Mouse (Mus musculus) lung, postnatal 36 days (tissue): ENCODE measurements around the gene Mlph.

Experiments
- DNase-seq: peaks from one replicate; pipeline ENCODE4 v3.0.0; 2022; ENCODE audit warnings: mixed read lengths

The Mlph gene

DNA sequence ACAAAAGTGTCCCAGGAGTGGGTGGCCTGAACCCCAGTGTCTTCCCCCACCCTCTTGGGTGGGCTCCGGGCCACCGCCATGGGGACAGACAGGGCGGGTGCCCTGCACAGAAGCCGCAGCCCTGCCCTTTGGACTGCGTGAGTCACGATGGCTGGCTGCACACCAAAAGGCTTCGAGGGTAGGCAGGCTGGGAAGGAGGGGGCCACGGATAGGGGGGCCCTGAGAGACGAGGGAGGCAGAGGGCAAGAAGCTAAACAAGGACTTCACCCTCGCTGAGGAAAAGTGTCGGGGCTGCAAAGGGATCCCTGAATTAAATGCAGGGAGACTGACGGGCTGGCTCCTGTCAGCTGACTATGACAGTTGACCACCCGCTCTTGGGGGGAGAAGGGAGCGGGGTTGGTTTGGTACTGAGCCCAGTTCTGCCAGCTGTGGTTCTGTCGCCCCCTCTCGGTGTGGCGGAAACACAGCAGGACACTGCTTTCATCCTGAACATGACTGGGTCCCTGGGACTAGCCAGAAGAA is 5.2 kb upstream of the Mlph start:
- peak; percentile 66 for DNase-seq

DNA sequence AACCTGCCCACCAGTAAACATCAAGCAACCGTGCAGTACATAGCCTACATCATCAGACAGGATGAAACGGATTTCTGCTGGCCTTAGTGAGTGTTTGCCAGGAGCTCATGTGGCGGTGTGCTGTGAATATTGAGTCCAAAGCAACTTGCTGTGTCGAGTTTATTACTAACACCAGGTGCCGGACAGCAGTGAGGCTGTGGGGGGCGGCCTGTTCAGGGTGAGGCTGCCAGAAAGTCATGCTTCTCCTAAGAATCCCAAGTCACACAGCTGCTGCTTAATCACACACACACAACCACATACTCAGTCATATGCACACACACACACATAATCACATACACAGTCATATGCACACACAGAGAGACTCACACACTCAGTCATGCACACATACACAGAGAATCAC is 1.7 kb upstream of the Mlph start:
- no peak for DNase-seq

DNA sequence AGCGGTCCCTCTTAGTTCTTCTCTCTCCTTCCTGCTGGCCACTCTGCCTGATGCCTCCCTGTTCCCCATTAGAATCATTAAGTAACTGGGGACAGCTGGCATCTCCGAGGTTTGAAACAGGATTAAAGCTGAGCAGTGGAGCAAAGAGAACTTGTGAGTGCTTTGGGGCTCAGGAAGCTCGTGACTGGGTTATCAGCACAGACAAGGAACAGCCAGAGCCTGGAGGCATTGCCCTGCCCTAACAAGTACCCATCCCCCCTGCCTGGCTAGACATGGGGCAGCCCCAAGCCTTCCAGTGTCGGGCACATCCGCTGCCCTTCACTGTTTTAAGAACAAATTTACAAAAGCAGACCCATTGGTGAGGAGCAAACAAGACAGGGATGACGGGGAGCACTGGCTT is 2.6 kb downstream of the Mlph start:
- no peak for DNase-seq

DNA sequence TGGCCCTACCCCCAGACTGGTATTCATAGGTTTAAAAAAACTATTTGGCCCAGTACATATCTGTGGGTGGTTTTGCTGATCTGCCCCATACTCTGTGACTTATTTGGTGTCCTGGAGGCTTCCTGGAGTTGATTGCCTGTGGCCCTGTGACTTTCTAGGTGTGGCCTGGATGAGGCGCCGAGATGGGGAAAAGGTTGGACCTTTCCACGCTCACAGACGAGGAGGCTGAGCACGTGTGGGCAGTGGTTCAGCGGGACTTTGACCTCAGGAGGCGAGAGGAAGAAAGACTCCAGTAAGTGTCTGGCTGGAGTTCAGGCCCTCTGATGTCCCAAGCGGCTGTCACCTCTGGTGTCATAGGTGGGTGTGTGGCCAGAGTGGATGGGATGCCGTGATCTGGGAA is 6.8 kb downstream of the Mlph start:
- DNase-seq = no peak

DNA sequence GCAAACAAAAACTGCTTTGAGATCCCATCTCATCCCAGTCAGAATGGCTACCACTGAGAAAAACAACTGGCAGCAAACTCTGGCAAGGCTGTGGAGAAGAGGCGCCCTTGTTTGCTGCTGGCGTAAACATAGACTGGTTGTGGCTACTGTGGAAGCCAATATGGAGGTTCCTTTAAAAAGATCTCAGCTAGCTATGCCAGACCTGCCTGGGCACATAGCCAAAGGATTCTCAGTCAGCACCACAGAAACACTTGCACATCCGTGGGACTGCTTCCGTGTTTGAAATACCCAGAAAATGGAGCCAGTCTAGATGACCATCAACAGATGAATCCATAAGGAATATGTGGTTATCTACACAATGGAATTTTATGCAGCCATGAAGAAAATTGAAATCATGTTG is 11.1 kb downstream of the Mlph start:
- peak; percentile 44 for DNase-seq

DNA sequence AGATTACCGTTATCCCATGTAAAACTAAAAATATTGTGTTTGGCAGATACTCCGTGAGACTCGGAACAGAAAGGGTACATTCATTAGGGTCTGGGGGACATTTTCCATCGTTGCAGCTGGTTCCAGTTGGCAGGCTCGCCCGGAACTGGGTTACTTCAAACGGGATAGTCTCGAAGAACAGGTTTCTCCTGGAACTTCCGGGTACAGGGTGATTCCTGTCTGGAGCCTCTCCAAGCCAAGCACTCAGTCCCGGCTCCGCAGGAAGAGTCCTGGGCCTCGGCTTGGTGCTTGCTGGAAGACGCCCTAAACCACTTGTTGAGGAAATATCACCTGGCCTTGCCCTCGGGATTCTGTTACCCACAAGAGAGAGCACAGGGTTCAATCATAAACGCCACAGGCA is 12.4 kb downstream of the Mlph start:
- DNase-seq = peak; percentile 83

DNA sequence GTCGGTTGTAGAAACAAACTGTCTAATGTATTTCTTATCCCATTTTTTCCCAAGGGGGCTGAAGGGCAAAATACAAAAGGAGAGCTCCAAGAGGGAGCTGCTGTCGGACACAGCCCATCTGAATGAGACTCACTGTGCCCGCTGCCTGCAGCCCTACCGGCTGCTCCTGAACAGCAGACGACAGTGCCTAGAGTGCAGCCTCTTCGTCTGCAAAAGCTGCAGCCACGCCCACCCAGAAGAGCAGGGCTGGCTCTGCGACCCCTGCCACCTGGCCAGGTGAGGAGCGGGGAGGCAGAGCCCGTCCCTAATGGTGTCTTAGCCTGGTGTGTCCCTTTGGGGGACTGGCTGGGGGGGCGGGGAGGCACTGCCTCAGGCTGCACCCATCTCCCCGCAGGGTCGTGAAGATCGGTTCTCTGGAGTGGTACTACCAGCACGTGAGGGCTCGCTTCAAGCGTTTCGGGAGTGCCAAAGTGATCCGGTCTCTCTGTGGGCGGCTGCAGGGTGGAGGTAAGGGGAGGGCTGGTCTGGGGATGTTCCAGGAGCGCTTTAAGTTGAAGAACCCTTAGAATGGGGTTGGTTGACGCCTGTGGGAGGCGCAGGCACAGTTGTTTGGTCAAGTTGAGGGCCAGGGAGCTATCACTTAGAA is 13.2 kb downstream of the Mlph start:
- no peak for DNase-seq

DNA sequence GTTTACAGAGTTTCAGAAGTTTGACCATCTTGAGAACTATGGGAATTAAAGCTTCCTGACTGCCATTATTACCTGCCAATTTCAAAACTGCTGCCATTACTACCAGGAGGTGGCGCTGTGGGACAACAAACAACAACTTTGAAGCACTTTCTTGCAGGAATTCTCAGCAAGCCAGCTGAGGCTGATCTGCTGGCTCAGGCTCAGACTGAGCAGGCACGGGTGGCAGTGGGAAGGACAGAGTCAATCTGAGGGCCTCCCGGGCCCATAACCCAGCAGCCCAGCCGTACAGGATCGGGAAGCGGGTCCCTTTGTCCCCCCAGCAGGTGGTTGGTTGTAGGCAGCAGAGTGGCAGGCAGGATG is 13.7 kb downstream of the Mlph start:
- peak; percentile 95 for DNase-seq

DNA sequence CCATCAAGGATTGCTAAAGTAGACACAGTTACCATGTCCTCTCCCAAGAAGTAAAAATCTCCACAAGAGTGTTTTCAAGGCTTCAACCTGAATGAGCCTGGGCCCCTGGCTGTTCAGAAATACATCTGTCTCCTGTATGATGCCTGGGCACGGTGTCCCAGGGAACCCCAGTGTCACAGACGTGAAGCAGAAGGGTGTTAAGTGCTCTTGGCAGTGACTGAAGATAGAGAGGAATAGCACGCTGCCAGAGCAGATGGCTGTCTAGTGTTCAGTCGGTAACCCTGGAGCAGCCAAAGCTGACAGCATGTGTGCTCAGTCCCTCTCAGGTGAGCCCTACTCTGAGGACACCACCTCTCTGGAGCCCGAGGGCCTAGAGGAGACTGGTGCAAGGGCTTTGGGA is 18.1 kb downstream of the Mlph start:
- DNase-seq = no peak

DNA sequence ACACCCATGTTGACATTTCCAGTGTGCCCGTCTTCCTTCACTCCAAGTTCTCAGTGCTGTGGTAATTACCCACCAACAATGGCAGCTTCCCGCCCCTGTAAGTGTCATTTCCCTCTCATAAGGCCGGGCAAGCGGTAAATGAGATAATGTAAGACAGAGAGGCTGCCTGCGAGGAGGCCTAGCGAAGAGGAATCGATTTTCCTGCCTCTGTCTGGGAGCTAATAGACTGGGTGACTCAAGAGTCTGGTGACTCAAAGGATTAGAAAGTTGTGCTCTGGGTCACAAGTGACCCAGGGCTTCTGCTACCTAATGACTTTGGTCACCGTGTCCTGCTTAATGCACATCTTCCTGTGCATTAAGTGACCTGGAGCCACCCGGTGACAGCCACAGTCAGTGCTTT is 22.1 kb downstream of the Mlph start:
- no peak for DNase-seq

DNA sequence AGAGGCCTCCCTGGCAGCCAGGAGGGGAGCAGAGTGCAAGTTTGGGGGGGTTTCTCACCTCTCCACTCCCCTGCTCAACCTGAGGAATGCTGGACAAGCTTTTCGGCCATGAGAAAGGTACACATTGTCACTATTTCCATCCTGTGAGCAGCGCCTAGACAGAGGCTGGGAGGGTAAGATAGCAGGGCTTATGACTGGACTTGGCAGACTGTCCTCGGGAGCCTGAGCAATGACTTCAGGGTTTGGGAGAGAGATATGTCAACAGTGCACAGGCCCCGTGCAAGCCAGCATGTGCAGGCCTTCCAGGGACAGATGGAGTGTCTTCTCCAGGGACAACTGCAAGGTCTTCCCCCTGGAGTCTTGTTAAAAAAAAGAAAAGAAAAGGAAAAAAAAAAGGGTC is 25.1 kb downstream of the Mlph start:
- no peak for DNase-seq

DNA sequence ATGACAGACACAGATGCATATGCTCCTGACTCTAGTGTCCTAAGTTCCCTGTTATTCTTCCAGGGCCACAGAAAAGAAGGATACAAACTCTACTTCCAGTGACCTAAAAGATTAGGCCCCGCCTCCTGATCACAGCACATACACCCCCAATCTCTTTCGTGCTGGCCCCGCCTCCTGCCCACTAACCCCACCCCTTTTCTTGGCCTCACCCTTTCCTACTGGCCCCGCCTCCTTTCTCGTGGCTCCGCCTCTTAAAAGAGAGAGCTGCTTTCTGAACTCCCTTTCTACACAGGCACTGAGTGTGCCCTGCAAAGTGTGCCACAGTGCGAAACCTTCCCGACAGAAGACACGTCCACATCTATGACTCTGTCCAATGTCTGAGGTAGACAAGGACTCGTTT is 30.3 kb downstream of the Mlph start:
- DNase-seq = no peak

DNA sequence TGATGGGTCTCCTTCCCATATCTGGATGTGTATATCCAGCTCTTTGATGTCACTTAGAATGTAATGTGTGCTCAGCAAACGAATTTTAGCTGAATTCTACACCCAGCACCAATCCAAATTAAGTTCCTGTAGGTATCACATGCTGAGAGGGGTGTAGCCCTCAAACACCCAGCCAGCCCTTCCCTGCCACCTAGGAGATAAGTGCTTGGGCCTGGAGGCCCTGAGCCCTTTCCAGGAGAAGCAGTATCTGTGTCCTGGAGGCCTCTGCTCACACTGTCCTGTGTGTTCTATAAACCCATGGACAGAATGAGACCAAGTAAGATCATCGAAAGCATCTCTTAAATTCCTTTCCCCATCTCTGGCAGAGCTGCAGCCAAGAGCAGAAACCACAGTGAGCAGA is 32.4 kb downstream of the Mlph start:
- no peak for DNase-seq

DNA sequence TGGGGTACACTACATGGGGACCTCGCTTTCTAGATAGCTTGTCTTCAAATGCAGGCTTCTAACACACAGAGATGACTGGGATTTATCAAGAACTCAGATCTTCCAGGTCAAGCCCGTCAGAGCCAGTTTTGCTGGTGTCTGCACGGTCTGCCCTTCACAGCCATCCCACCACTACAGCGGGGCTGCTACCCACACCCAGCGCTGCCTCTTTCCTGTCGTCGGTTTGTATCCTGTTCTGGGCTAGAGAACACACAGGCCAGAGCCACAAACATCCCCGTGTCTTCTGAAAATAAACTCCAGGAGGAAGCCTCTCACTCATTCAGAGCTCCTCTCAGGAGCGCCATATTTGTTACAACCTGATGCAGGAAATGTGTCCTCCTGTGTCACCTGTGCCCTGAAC is 34.4 kb downstream of the Mlph start:
- no peak for DNase-seq

DNA sequence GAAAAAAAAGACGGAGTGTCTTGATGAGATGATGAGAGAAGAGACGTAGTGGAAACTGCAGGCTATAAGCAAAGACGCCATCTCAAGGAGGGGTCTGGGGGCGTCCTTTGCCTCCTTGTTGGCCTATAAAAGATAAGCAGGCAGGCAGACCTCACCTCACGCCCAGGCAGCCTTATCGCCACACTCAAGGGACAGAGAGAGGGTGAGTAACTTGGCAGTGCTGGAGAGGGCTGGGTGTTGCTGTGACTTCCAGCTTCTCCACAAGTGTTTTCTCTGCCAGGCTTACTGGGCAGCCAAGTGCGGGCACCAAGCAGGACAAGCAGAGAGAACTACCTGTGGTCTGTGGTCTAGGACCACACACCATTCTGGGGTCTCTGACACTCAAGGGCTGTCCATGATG is 36.8 kb downstream of the Mlph start:
- peak; percentile 40 for DNase-seq

DNA sequence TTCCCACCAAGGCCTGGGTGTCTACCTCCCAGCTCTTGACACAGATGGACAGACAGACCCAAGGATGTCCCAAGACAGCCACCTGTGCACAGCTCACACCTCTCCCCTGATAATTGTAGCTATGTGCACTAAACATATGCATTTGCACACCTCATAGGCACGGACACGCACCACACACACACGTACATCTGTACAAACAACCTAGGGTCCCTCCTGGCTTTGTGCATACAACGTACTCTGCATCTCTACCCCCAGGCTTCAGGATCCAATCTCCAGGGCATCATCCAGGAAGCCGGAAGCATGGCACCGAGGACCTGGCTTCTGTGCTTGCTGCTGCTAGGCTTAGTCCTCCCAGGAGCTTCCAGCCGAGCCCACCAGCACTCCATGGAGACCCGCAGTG is 37.9 kb downstream of the Mlph start, which contains the start of gene Prlh:
Gene Prlh (plus strand): TSS at position 301 of the 400 bp plus-strand sequence.
- no peak for DNase-seq

DNA sequence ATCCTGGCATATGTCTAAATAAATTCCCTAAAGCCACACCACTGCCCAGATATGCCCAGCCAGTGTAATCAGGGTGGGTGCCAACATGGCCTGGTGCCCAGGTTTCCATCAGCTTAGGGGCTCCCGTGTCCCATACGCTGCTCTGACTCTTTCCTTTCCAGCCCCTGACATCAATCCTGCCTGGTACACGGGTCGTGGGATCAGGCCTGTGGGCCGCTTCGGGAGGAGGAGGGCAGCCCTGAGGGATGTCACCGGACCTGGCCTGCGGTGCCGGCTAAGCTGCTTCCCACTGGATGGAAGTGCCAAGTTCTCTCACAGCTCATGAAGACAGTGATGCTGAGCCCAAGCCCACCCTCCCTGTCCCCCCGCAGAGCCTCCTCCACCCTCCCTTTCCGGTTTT is 38.8 kb downstream of the Mlph start:
- no peak for DNase-seq

DNA sequence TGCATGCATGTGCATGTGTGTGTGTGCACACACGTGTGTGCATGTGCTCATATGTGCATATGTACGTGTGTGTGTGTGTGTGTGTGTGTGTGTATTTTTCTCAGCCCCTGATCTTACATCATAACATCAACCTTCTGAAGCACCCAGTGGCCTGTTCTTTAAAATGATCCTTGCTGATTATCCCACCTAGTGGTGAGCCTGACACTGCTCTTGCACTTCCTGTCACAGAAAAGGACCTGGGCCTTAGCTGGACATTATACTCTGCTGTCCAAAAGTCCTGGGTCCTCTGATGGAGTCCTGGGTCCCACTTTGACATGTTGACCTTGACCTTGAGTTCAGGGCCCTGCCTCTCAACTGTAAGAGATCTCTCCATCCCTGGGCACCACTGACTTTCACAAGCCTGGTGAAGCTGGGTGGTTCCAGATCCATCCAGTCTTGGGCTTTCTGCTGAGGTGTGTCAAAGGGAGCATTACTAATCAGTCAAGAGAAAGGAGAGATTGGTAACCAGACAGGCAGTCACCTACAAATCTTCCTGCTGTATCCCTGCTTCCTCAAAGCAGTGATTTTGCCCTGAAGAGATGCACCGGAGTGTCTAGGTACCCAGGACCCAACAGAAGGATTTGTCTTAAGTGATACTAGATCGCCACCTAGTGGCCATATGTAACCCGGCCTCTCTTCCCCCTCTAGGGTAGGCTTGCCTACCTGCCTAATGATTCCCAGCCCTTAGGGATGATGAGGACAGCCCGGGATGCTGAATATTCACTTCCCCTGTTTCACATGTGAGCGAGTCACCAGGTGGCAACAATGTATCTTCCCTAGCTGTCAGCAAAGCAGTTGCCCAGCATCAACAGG is 41.6 kb downstream of the Mlph start:
- DNase-seq = peak; percentile 86

DNA sequence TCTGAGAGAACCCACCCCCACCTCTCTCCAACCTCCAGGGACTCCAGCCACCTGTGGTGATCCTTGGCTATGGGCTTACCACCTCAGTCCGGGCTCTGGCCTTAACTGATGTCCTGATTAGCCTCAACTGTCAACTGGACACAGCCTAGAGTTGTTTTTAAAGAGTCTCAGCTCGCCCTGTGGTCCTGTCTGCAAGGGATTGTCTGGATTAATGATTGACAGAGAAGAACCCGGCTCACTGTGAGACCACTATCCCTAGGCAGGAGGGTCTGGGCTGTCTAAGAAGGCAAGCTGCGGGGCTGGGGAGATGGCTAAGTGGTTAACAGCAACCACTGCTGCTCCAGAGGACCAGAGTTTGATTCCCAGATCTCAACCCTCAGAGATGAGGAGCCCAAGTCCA is 47.6 kb downstream of the Mlph start:
- DNase-seq = no peak

DNA sequence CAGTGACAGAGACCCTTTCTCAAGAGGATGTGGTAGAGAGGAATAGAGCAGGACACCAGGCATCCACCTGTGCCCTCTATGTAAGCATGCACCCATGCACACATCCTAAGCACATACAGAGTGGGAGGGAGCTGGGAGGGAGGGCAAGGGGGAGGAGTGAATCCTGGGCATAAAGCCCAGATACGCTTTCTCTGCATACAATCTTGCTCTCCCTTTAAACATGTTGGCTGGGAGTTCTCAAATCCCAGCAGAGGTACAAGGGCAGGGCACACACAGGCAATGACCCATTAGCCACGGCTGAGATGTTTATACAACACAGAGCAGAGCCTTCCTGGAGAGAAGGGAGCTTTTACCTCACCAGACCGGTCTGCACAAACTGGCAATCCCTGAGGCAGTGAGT is 48.1 kb downstream of the Mlph start:
- peak; percentile 36 for DNase-seq

DNA sequence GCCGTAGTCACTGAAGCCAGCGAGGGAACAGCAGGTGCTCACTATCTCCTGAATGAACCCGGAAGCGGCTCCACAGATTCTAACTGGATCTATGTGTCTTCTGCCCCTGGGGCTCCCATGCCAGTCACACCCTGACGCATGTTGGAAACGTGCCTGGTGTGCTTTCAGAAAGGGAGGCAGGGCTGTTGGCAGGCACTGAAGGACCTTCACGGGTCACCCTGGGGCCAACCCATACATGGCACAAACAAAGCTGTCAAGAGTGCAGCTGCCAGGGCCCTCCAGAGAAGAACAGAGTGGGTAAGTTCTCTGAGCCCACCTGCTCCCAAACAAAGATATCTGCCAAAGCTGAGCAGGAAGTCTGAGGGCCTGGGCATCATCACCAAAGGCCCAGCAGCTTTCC is 52.7 kb downstream of the Mlph start:
- DNase-seq = peak; percentile 81

DNA sequence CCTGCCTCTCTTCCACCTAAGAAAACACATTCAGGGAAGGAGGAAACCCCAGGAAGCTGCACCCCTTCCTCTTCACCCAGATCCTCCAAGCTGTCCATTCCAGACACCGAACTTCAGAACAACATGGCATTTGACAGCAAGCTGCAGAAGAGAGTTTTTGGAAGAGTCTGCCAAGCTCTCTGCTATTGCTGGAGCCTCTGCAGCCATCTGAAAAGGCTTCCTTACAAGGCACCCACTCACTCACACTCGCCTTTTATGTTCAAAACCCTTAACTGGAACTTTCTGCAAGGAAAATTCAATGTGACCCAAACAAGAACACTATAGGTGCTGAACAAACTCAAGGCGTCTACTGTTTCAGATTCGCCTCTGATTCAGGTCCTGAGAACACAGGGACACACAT is 53.8 kb downstream of the Mlph start:
- no peak for DNase-seq

DNA sequence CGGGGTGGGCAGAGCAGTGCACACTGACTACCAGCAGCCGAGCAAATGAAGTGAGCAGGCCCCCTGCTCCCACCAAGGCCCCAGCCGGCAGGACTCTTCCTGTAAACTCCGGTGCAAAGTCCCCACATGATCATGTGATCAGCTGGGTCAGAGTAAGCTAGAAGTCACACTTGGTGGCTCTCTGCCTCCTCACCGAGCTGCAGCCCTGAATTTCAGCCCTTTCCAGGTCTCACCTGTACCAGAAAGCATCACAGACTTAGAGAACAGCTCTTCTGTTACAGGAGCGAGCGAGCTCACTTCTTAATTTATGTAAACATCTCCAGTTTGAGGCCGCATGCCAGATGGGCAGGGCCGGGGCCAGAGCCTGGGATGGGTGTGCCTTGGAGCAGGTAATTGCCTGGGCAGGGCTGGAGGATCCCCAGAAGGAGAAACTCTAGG is 54.5 kb downstream of the Mlph start, which contains the start of gene Rab17:
Gene Rab17 (minus strand): TSS at position 315 of the 438 bp plus-strand sequence.
- DNase-seq = peak; percentile 91

DNA sequence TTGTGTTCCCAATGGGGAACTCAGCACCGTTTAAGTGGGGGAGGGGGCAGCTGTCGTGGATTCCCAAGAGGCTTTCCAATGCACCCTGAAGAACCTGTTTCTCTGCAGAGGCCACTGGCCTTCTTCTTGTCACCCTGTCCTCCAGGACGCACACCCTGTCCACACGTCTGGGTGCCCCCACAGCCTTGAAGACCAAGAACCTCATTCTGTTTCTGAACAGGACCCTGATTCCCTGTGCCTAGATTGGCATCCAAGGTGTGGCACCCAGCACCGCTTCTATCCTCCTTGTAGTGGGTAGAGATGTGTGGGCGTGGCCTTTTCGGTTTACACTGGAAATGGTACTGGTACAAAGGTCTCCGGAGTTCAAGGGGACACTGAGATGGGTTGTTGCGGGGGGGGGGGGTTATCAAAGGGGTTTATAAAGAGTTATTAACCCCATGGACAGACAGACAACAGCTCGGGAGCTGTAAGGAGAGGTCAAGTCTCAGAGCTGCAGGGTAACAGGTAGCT is 55.1 kb downstream of the Mlph start:
- DNase-seq = peak; percentile 23
